Mouse (Mus musculus) lung, embryonic 14.5 days (tissue): ENCODE results near the gene Gm44965. TPM values are rescaled to one million over a fixed set of nuclear protein-coding genes. Genes with fewer than 3 reads are reported as not detected.
A peak's percentile ranks its signal among the peaks of the same experiment; 100 is the strongest.

ENCODE experiments used
- ATAC-seq: fragments of 200-750 bp; cut with Nextera tagmentation; 2 replicates; pipeline ENCODE4 v1.8.0; 2017; ENCODE audit warnings: mild to moderate bottlenecking, moderate TSS enrichment, moderate library complexity; ENCODE audit not compliant: insufficient read depth
- DNase-seq: peaks from one replicate; pipeline ENCODE4 v3.0.0-alpha.2; 2015
- H3K27ac ChIP-seq: fragments of 300-500 bp; sonication (generic); 2 replicates; pipeline ENCODE4 v1.5.1; 2014; ENCODE audit warnings: low read depth, mild to moderate bottlenecking, moderate library complexity
- H3K27me3 ChIP-seq: fragments of 300-500 bp; sonication (generic); 2 replicates; pipeline ENCODE4 v1.6.1; 2014; ENCODE audit warnings: low read length, control low read depth; ENCODE audit not compliant: insufficient read depth
- H3K36me3 ChIP-seq: fragments of 300-500 bp; sonication (generic); 2 replicates; pipeline ENCODE4 v1.6.1; 2014; ENCODE audit warnings: control low read depth; ENCODE audit not compliant: insufficient read depth
- H3K4me1 ChIP-seq: fragments of 300-500 bp; sonication (generic); 2 replicates; pipeline ENCODE4 v1.6.1; 2014; ENCODE audit warnings: antibody characterized with exemption, control low read depth; ENCODE audit not compliant: insufficient read depth
- H3K4me2 ChIP-seq: fragments of 300-500 bp; sonication (generic); 2 replicates; pipeline ENCODE4 v1.6.1; 2014; ENCODE audit warnings: mild to moderate bottlenecking
- H3K4me3 ChIP-seq: fragments of 300-500 bp; sonication (generic); 2 replicates; pipeline ENCODE4 v1.5.1; 2014; ENCODE audit warnings: low read depth, low read length
- H3K9ac ChIP-seq: fragments of 300-500 bp; sonication (generic); 2 replicates; pipeline ENCODE4 v1.6.1; 2014
- H3K9me3 ChIP-seq: fragments of 300-500 bp; sonication (generic); 2 replicates; pipeline ENCODE4 v1.6.1; 2016; ENCODE audit warnings: low read depth, low read length, control low read depth
- CTCF ChIP-seq: IDR thresholded peaks from 2 replicates; pipeline ENCODE4 v1.5.1; 2016; ENCODE audit warnings: antibody characterized with exemption, low read depth
- WGBS: fragments of 180-500 bp; shearing (Covaris S2); extraction: QIAGEN DNeasy Blood & Tissue Kit; methylation state at CpG from one replicate; pipeline ENCODE4 v1.1.7; 2014; 5-methylcytosine and 5-hydroxymethylcytosine counted together
- polyA plus RNA-seq: library from polyadenylated mRNA; unstranded; fragments of >200 nt; fragmentation: Nextera tagmentation; extraction: Ambion mirVana; gene quantifications from 2 replicates; pipeline ENCODE4 v1.2.1, GENCODE M21; 2014

The Gm44965 gene
- polyA plus RNA-seq, 1 experiment from 2014 or later: not detected

GRCm38 (mm10) chr6:48581257-48581656, 12.5 kb upstream of the Gm44965 start:
- Histone ChIP-seq H3K9ac (no peak overlapping the region), H3K9me3 (no peaks in the 10 kb centered on the region), H3K27me3 (no peaks in the 10 kb centered on the region), H3K4me1 (peaks cover 8% of the 10 kb centered on the region), H3K4me3 (no peak overlapping the region), H3K36me3 (no peaks in the 10 kb centered on the region), H3K27ac (no peak overlapping the region), H3K4me2 (no peak overlapping the region)
- DNase-seq (no peak), ATAC-seq (no peak)
- TF ChIP-seq CTCF: no peak
- 39% methylated on average over 3 of the region's 3 CpGs for WGBS

GRCm38 (mm10) chr6:48582037-48582436, 11.7 kb upstream of the Gm44965 start:
- no peaks in the 10 kb centered on the region for H3K27me3 ChIP-seq
- no peak overlapping the region for H3K4me2 ChIP-seq
- peaks cover 8% of the 10 kb centered on the region for H3K4me1 ChIP-seq
- H3K27ac ChIP-seq: no peak overlapping the region
- no peaks in the 10 kb centered on the region for H3K9me3 ChIP-seq
- WGBS: 69% methylated on average over 3 of the region's 3 CpGs
- DNase-seq: peak; percentile 91
- peak; percentile 79 for TF ChIP-seq CTCF
- ATAC-seq: peak; percentile 29; the same call in 1 of the 2 replicates
- H3K36me3 ChIP-seq: no peaks in the 10 kb centered on the region
- H3K9ac ChIP-seq: no peak overlapping the region
- H3K4me3 ChIP-seq: no peak overlapping the region

GRCm38 (mm10) chr6:48589194-48589750, 4.5 kb upstream of the Gm44965 start, which contains the start of gene Gm45021:
Gm45021 (plus strand) TSS chr6:48589610.
- no peak for TF ChIP-seq CTCF
- H3K4me3 ChIP-seq: no peak within 1 kb of the TSS
- no peaks in the 10 kb centered on the region for H3K27me3 ChIP-seq
- H3K9ac ChIP-seq: no peak within 1 kb of the TSS
- H3K4me1 ChIP-seq: no peaks in the 10 kb centered on the region
- no peaks in the 10 kb centered on the region for H3K9me3 ChIP-seq
- H3K4me2 ChIP-seq: no peak within 1 kb of the TSS
- 19% methylated on average over 6 of the region's 6 CpGs for WGBS
- no peak within 1 kb of the TSS for H3K27ac ChIP-seq
- H3K36me3 ChIP-seq: no peaks in the 10 kb centered on the region
- ATAC-seq (no peak), DNase-seq (peak; percentile 26)

- Histone ChIP-seq H3K27ac (no peak overlapping the region), H3K4me1 (peaks cover 10% of the 10 kb centered on the region; the same call in 1 of the 2 replicates)
- WGBS: 85% methylated on average over 3 of the region's 3 CpGs
These were observed 2.4 kb upstream of the Gm44965 start for GRCm38 (mm10) chr6:48591221-48591845.

GRCm38 (mm10) chr6:48591871-48592270, 1.9 kb upstream of the Gm44965 start:
- no peak for ATAC-seq
- Histone ChIP-seq H3K9ac (no peak overlapping the region), H3K9me3 (peaks cover 10% of the 10 kb centered on the region), H3K4me1 (peaks cover 10% of the 10 kb centered on the region; the same call in 1 of the 2 replicates), H3K4me3 (no peak overlapping the region), H3K27ac (no peak overlapping the region), H3K4me2 (no peak overlapping the region), H3K36me3 (peaks cover 17% of the 10 kb centered on the region), H3K27me3 (no peaks in the 10 kb centered on the region)
- 87% methylated on average over 6 of the region's 6 CpGs for WGBS
- TF ChIP-seq CTCF: no peak
- no peak for DNase-seq

More at GRCm38 (mm10) chr6:48591221-48591845, 2.4 kb upstream of the Gm44965 start:
- no peak overlapping the region for H3K4me3 ChIP-seq
- DNase-seq (no peak), ATAC-seq (no peak)
- no peak overlapping the region for H3K9ac ChIP-seq
- TF ChIP-seq CTCF: no peak
- no peak overlapping the region for H3K4me2 ChIP-seq
- peaks cover 12% of the 10 kb centered on the region for H3K36me3 ChIP-seq
- H3K27me3 ChIP-seq: no peaks in the 10 kb centered on the region
- peaks cover 4% of the 10 kb centered on the region; the same call in 1 of the 2 replicates for H3K9me3 ChIP-seq

- ATAC-seq: peak; percentile 53
- Histone ChIP-seq H3K27ac (peak overlapping the region; percentile 85), H3K9ac (peak overlapping the region; percentile 84), H3K4me2 (peak overlapping the region; percentile 76), H3K4me1 (peaks cover 10% of the 10 kb centered on the region; the same call in 1 of the 2 replicates), H3K9me3 (peaks cover 24% of the 10 kb centered on the region), H3K36me3 (peaks cover 40% of the 10 kb centered on the region), H3K4me3 (peak overlapping the region; percentile 83), H3K27me3 (no peaks in the 10 kb centered on the region)
- peak; percentile 70 for DNase-seq
- TF ChIP-seq CTCF: no peak
- 2% methylated on average over 41 of the region's 41 CpGs for WGBS
These were observed 450 bp downstream of the Gm44965 start for GRCm38 (mm10) chr6:48594043-48594738.

GRCm38 (mm10) chr6:48595278-48595677, 1.5 kb downstream of the Gm44965 start:
- ATAC-seq (no peak), DNase-seq (no peak)
- Histone ChIP-seq H3K9me3 (peaks cover 24% of the 10 kb centered on the region), H3K27me3 (no peaks in the 10 kb centered on the region), H3K4me2 (peak overlapping the region; percentile 76), H3K9ac (no peak overlapping the region), H3K4me1 (peaks cover 10% of the 10 kb centered on the region; the same call in 1 of the 2 replicates), H3K36me3 (peaks cover 51% of the 10 kb centered on the region), H3K4me3 (peak overlapping the region; percentile 83; the same call in 1 of the 2 replicates), H3K27ac (no peak overlapping the region)
- WGBS: 46% methylated on average over 1 of the region's 1 CpGs
- TF ChIP-seq CTCF: no peak
